Mouse (Mus musculus) limb, embryonic 10.5 days (tissue): Measurements from ENCODE around the gene Hist3h2ba. TPM values are rescaled to one million over a fixed set of nuclear protein-coding genes. Genes with fewer than 3 reads are reported as not detected.

Experiments
- DNase-seq: peaks from one replicate; pipeline ENCODE4 v3.0.0-alpha.2; 2017; ENCODE audit warnings: low spot score
- H3K27ac ChIP-seq: fragments of 300-500 bp; sonication (generic); 2 replicates; pipeline ENCODE4 v1.5.1; 2016; ENCODE audit warnings: mild to moderate bottlenecking
- H3K27me3 ChIP-seq: fragments of 300-500 bp; sonication (generic); 2 replicates; pipeline ENCODE4 v1.6.1; 2016; ENCODE audit warnings: low read depth, mild to moderate bottlenecking; ENCODE audit not compliant: poor library complexity, severe bottlenecking
- H3K36me3 ChIP-seq: fragments of 300-500 bp; sonication (generic); 2 replicates; pipeline ENCODE4 v1.6.1; 2016; ENCODE audit warnings: mild to moderate bottlenecking, moderate library complexity
- H3K4me1 ChIP-seq: fragments of 300-500 bp; sonication (generic); 2 replicates; pipeline ENCODE4 v1.6.1; 2016
- H3K4me3 ChIP-seq: fragments of 300-500 bp; sonication (generic); 2 replicates; pipeline ENCODE4 v1.5.1; 2016; ENCODE audit warnings: mild to moderate bottlenecking, moderate library complexity
- H3K9me3 ChIP-seq: fragments of 300-500 bp; sonication (generic); replicated peaks from 2 replicates; pipeline ENCODE4 v1.6.1; 2016; ENCODE audit warnings: mild to moderate bottlenecking
- WGBS: fragments of 180-500 bp; shearing (Covaris S2); methylation state at CpG from one replicate; pipeline ENCODE4 v1.1.7; 2016; 5-methylcytosine and 5-hydroxymethylcytosine counted together
- polyA plus RNA-seq: library from polyadenylated mRNA; unstranded; fragments of >200 nt; fragmentation: Nextera tagmentation; extraction: Ambion mirVana; gene quantifications from 2 replicates; pipeline ENCODE4 v1.2.1, GENCODE M21; 2016

Gene Hist3h2ba
- polyA plus RNA-seq, 1 experiment from 2014 or later = 4.5 TPM

DNA sequence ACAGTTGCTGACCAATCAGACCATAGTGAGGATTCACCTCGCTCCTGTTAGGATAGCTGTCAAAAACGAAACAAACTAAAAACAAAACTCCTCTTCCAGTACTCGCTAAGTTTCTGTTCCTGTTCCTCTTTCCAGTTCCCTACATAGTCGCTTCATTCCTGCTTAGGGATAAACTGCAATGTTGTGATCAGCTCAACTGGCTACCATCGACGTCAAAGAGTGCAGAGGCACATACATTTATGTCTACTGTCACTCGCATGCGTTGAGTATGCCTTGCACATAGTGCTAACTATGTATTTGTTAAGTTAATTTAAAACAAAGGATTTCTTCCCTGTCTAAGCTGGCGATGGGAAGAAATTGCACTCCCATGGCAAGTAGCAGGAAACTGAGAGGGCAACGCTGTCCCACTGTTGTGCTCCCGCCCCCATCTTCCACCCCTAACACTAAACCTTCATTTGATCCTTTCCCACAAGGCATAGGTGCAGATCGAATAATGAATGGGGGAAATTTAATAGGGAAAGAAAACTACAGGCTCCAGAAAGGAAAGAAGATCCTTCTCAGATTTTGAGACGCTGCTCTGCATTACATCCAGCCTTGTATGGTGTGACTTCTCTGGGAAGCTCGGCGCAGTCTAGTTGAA is 10.6 kb downstream of the Hist3h2ba start:
- H3K36me3 ChIP-seq = peaks cover 10% of the 10 kb centered on the region
- 40% methylated on average over 15 of the region's 15 CpGs for WGBS
- H3K27ac ChIP-seq = no peak overlapping the region
- H3K4me1 ChIP-seq = peaks cover 31% of the 10 kb centered on the region
- H3K4me3 ChIP-seq = peak overlapping the region; percentile 56
- H3K27me3 ChIP-seq = peaks cover 62% of the 10 kb centered on the region
- DNase-seq = no peak
- H3K9me3 ChIP-seq = no peaks in the 10 kb centered on the region

DNA sequence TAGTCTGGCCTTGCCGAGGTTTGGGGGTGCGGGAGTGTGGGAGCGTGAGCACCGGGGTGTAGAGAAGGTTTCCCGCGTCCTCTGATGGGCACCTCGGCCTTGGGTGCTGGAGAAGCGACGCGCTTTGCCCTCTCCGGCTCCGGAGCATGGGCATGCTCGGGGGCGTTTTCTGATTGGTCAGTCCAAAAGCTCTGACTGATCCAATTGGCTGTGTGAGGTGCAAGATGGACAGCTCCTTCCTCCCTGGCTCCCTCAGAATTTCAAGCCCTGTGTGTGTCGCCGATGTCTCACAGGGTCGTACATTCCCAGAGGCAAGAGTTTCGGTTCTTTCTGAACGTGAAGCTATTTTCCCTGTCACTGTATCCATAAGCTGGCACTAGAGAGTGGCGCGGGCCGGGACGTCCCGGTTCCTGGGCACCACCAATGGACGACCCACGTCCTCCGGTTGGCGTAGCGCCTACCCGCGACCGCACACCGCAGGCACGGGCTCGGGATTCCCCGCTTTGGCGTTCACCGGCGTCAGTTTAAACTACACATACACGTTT is 11.3 kb downstream of the Hist3h2ba start:
- Histone ChIP-seq H3K27me3 (peaks cover 62% of the 10 kb centered on the region), H3K27ac (no peak overlapping the region), H3K4me1 (peaks cover 31% of the 10 kb centered on the region), H3K4me3 (peak overlapping the region; percentile 56), H3K36me3 (peaks cover 10% of the 10 kb centered on the region), H3K9me3 (no peaks in the 10 kb centered on the region)
- WGBS = 4% methylated on average over 40 of the region's 40 CpGs
- peak; percentile 81 for DNase-seq

DNA sequence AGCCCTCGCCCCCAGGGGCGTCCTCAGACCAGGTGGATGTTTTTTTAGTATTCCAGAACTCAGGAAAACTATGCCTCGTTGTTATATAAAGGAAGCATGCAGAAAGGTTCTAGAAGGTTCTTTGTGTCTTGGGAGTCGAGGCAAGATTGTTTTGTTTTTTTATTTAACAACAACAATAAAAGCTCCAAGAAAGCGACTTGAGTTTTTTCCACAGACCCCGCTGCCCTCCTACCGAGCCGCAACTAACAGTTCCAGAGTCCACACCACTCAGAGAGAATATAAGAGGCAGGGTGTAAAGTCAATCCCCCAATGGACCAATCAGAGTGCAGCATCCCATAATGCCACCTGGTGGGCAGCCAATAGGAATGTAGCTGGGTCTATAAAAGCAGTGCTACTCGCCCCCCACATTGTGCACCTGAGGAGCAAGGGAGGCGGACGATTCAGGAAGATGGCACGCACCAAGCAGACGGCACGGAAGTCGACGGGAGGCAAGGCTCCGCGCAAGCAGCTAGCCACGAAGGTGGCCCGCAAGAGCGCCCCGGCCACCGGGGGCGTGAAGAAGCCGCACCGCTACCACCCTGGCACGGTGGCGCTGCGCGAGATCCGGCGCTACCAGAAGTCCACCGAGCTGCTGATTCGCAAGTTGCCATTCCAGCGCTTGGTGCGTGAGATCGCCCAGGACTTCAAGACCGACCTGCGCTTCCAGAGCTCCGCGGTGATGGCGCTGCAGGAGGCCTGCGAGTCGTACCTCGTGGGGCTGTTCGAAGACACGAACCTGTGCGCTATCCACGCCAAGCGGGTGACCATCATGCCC is 12.9 kb downstream of the Hist3h2ba start:
- no peak for DNase-seq
- Histone ChIP-seq H3K36me3 (peaks cover 10% of the 10 kb centered on the region), H3K27me3 (peaks cover 62% of the 10 kb centered on the region), H3K4me1 (peaks cover 30% of the 10 kb centered on the region), H3K9me3 (no peaks in the 10 kb centered on the region), H3K27ac (no peak overlapping the region), H3K4me3 (0 out of 2 replicates have a peak overlapping the region, but pooled peaks have one; percentile 13)
- WGBS = 61% methylated on average over 50 of the region's 50 CpGs

DNA sequence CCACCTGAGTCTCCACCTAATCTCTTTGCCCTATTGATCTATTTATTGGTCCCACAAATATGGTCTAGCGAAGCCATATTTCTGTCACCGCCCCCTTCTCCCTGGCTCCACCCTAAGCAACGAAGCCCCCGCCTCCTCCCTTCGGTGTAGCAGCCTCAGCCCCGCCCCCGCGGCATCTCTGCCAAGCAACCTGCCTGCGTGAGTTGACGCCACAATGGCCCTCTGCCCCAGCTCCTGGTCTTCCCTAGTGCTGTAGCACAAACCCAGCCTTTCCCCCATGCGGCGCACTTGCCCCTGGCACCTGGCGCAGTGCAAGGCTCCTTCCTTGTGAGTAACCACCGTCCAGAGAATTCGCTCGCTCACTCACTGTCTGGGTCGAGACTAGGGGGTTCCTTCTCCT is 14.8 kb downstream of the Hist3h2ba start:
- Histone ChIP-seq H3K27ac (no peak overlapping the region), H3K27me3 (peaks cover 44% of the 10 kb centered on the region), H3K36me3 (peaks cover 13% of the 10 kb centered on the region), H3K4me3 (no peak overlapping the region), H3K9me3 (no peaks in the 10 kb centered on the region), H3K4me1 (peaks cover 28% of the 10 kb centered on the region)
- DNase-seq = no peak
- 36% methylated on average over 17 of the region's 17 CpGs for WGBS

DNA sequence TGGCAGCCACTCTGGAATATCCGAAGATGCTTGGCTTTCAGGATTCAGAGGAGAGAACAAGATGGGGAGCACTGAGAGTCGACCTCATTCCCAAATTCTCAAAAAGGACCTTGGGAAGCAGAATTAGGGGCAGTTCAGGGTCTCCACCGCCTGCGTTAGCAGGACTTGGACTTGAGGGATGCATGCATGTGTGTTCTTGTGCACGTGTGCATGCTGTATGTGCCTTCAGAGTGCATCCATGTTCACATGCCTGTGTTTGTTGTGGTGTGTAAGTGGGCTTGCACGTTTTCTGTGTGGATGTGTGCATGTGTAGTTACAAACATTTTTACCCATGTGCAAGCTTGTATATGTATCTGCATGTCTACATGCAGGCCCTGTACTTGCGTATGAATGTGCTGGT is 15.5 kb downstream of the Hist3h2ba start:
- no peak for DNase-seq
- WGBS = 91% methylated on average over 7 of the region's 7 CpGs
- Histone ChIP-seq H3K4me1 (peaks cover 28% of the 10 kb centered on the region), H3K4me3 (no peak overlapping the region), H3K27ac (no peak overlapping the region), H3K36me3 (peaks cover 20% of the 10 kb centered on the region), H3K9me3 (no peaks in the 10 kb centered on the region), H3K27me3 (peaks cover 38% of the 10 kb centered on the region)

DNA sequence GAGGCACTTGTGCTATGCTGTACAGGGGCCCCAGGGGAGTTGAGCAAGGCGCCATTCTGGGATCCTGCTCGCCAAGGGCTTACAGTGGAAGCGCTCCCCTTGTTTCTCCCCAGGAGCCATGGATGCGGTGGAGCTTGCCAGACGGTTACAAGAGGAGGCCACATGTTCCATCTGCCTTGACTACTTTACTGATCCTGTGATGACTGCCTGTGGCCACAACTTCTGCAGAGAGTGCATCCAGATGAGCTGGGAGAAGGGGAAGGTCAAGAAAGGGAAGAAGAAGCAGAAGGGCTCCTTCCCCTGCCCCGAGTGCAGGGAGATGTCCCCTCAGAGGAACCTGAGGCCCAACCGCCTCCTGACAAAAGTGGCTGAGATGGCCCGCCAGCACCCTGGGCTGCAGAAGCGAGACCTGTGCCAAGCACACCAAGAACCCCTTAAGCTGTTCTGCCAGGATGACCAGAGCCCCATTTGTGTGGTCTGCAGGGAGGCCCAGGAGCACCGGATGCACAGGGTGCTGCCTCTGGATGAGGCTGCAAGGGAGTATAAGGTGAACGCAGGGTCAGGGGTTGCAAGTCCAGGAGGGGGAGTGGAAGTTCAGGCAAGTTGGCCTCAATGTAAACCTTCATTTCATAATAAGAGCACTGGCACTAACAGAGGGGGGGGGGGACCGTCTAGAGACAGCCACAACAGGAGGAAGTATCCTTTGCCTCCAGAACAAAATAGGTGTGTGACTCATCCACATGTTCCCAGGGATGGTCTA is 16.5 kb downstream of the Hist3h2ba start:
- Histone ChIP-seq H3K4me3 (no peak overlapping the region), H3K27me3 (peaks cover 38% of the 10 kb centered on the region), H3K27ac (no peak overlapping the region), H3K4me1 (peaks cover 19% of the 10 kb centered on the region), H3K36me3 (peaks cover 29% of the 10 kb centered on the region), H3K9me3 (no peaks in the 10 kb centered on the region)
- DNase-seq = no peak
- WGBS = 57% methylated on average over 12 of the region's 12 CpGs

DNA sequence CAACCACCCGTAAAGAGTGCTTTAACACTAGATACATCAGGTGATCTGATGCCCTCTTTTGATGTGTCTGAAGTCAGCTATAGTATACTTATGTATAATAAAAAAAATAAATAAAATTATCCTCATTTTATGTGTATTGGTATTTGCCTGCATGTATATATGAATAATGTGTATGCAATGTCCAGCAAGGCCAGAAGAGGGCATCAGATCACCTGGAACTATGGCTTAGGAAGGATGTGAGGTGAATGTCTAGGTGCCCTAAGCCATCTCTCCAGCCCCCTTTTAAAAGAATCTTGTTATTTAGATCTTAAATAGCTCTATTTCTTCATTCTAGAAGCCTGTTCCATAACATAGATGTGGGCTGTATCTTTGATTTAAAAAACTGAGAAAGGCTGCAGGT is 18.6 kb downstream of the Hist3h2ba start:
- Histone ChIP-seq H3K27ac (no peak overlapping the region), H3K9me3 (no peaks in the 10 kb centered on the region), H3K4me3 (no peak overlapping the region), H3K4me1 (peaks cover 17% of the 10 kb centered on the region), H3K36me3 (peaks cover 51% of the 10 kb centered on the region), H3K27me3 (peaks cover 20% of the 10 kb centered on the region)
- DNase-seq = no peak
- WGBS = 94% methylated on average over 1 of the region's 1 CpGs

DNA sequence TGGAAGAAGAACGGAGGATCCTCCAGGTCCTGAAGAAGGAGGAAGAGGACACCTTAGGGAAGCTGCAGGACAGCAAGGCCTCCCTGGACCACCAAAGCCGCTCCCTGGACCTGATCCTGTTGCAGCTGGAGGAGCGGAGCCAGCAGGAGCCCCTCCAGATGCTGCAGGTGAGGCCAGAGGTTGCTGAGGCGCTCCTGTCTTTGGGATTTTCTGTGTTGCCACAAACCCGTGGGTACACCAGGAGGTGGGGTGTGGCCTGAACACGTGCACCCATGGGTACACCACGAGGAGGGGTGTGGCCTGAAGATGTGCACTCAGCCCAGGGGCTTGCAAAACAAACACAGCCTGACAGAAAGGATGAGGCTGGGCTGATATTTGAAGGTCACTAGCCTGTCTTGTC is 19.8 kb downstream of the Hist3h2ba start:
- H3K4me3 ChIP-seq = no peak overlapping the region
- no peak for DNase-seq
- no peak overlapping the region for H3K27ac ChIP-seq
- peaks cover 8% of the 10 kb centered on the region for H3K27me3 ChIP-seq
- WGBS = 82% methylated on average over 7 of the region's 7 CpGs
- peaks cover 15% of the 10 kb centered on the region for H3K4me1 ChIP-seq
- H3K36me3 ChIP-seq = peaks cover 55% of the 10 kb centered on the region
- H3K9me3 ChIP-seq = no peaks in the 10 kb centered on the region

DNA sequence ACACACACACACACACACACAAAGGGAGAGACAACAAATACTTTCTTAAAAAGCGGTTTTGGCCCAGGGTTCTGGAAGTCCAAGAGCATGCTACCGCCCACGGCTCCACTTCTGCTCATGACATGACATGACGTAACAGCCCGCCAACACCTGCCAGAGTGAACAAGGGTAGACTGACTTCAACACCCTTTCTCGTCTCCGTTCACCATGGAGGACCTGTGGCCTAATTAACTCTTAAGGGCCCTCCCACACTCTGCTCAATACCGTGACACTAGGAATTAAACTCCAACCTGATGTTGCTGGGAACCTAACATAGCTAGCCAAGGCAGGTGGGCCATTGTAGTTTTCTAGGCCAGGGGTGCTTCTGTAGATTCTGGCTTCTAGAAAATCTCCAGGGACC is 20.3 kb downstream of the Hist3h2ba start:
- Histone ChIP-seq H3K36me3 (peaks cover 58% of the 10 kb centered on the region), H3K4me3 (no peak overlapping the region), H3K9me3 (no peaks in the 10 kb centered on the region), H3K4me1 (peaks cover 10% of the 10 kb centered on the region), H3K27me3 (peaks cover 3% of the 10 kb centered on the region; the same call in 1 of the 2 replicates), H3K27ac (no peak overlapping the region)
- 89% methylated on average over 8 of the region's 8 CpGs for WGBS
- DNase-seq = no peak

DNA sequence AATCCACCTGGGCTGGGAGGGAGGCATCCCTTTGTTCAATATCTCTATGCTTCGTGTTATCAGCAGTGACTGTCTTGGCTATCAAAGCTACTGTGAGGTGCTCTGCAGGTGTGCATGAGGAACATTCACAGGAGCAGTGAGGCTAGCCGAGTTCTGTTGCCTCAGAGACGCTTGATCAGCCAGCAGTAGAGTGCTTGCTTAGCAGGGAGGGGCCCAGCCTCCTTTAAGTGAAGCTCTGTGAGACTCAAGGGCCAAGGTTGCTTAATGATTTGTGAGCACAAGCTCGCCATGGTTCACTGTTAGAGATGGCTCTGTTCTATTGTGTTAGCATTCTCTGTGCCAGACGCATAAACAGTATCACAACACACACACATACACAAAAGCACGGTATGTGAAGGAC is 20.9 kb downstream of the Hist3h2ba start:
- peaks cover 64% of the 10 kb centered on the region for H3K36me3 ChIP-seq
- no peaks in the 10 kb centered on the region for H3K27me3 ChIP-seq
- H3K9me3 ChIP-seq = no peaks in the 10 kb centered on the region
- peaks cover 10% of the 10 kb centered on the region for H3K4me1 ChIP-seq
- no peak for DNase-seq
- H3K27ac ChIP-seq = no peak overlapping the region
- 79% methylated on average over 6 of the region's 6 CpGs for WGBS
- no peak overlapping the region for H3K4me3 ChIP-seq

DNA sequence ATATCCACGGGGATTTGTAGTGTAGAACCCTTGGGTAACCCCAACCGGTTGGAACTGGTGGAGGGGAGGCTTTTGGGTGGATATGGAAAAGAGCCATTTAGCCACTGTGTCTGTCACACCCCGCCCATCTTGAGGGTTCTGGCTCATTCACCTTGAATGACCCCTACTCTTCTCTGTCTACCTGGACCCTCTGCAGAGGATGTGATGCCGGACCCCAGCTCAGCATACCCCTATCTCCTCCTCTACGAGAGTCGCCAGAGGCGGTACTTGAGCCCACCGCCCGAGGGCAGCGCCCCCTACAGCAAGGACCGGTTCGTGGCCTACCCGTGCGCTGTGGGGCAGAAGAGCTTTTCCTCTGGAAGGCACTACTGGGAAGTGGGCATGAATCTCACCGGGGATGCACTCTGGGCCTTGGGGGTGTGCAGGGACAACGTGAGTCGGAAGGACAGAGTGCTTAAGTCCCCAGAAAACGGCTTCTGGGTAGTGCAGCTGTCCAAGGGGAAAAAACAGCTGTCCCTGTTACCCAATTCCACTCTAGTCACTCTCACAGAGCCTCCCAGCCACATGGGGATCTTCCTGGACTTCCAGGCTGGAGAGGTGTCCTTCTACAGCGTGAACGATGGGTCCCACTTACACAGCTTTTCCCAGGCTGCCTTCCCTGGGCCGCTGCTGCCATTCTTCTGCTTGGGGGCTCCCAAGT is 22.3 kb downstream of the Hist3h2ba start:
- no peaks in the 10 kb centered on the region for H3K9me3 ChIP-seq
- no peak overlapping the region for H3K27ac ChIP-seq
- WGBS = 88% methylated on average over 21 of the region's 21 CpGs
- no peak overlapping the region for H3K4me3 ChIP-seq
- no peak for DNase-seq
- 0 out of 2 replicates have a peak, but pooled peaks cover 4% of the 10 kb centered on the region for H3K4me1 ChIP-seq
- H3K36me3 ChIP-seq = peaks cover 77% of the 10 kb centered on the region
- H3K27me3 ChIP-seq = no peaks in the 10 kb centered on the region

DNA sequence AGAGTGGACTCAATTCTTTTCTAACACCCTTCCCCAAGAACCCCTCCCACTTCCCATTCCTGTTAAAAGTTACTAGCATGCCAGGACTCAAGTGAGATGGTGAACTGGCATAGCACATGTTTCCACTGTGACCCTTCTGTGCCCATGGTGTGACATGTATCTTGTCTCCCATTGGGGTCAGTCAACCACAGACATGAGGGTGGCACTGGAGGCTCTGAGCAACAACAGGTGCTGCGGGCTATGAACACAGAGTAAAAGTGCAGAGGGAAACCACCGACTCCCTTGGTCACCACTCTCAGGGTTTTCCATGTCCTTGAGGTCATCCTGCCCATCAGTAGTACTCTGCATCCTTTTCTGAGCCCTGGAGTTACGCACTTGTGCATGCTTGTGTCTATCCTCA is 23.1 kb downstream of the Hist3h2ba start:
- no peaks in the 10 kb centered on the region for H3K9me3 ChIP-seq
- DNase-seq = no peak
- H3K27ac ChIP-seq = no peak overlapping the region
- H3K27me3 ChIP-seq = no peaks in the 10 kb centered on the region
- peaks cover 4% of the 10 kb centered on the region; the same call in 1 of the 2 replicates for H3K4me1 ChIP-seq
- WGBS = 99% methylated on average over 3 of the region's 3 CpGs
- H3K36me3 ChIP-seq = peaks cover 77% of the 10 kb centered on the region
- H3K4me3 ChIP-seq = no peak overlapping the region
